Mouse (Mus musculus) duodenum, adult 2 months (tissue): ENCODE data around the gene Maf. TPM values are rescaled to one million over a fixed set of nuclear protein-coding genes. Genes with fewer than 3 reads are reported as not detected.

ENCODE experiments used
- polyA plus RNA-seq: library from polyadenylated mRNA; depleted of rRNA; stranded (reverse); fragments of >200 nt; gene quantifications from 2 replicates; pipeline ENCODE4 v1.2.3, GENCODE M21; 2012; ENCODE audit warnings: low replicate concordance; rRNA removed

Maf gene
- polyA plus RNA-seq: 21.6 and 55.2 TPM in 2 replicates

GRCm38 (mm10) chr8:115707731-115708590 lies at the start of gene Maf:
Gene Maf, minus strand, starts transcription at chr8:115707794.

